Mouse (Mus musculus): ENCODE data around the gene Tiam1.
"Not testable (repeated sequence)": the region's sequence is repeated elsewhere in the genome, so short reads cannot be mapped to it uniquely, and the experiment has no call there.

Tiam1 gene

GRCm38 (mm10) chr16:90109500-90109899 lies 34.1 kb downstream of the Tiam1 start:
- DNase-seq (ENCODE audit: low read depth, low spot score): no peak

GRCm38 (mm10) chr16:90104714-90105459 lies 38.7 kb downstream of the Tiam1 start:
- peak; percentile 78 for DNase-seq (ENCODE audit: low read depth, low spot score)

- DNase-seq (ENCODE audit: low read depth, low spot score): no peak
Measured at GRCm38 (mm10) chr16:90103726-90104125, 39.8 kb downstream of the Tiam1 start.

GRCm38 (mm10) chr16:90102596-90102995 lies 41.0 kb downstream of the Tiam1 start:
- no peak for DNase-seq (ENCODE audit: low read depth, low spot score)

GRCm38 (mm10) chr16:90098191-90098605 lies 45.4 kb downstream of the Tiam1 start:
- no peak for DNase-seq (ENCODE audit: low read depth, low spot score)

GRCm38 (mm10) chr16:90097769-90098168 lies 45.8 kb downstream of the Tiam1 start:
- DNase-seq (ENCODE audit: low read depth, low spot score): no peak

- DNase-seq (ENCODE audit: low read depth, low spot score): no peak
Measured at GRCm38 (mm10) chr16:90096011-90096410, 47.6 kb downstream of the Tiam1 start.

- DNase-seq (ENCODE audit: low read depth, low spot score): no peak
Measured at GRCm38 (mm10) chr16:90093015-90093414, 50.6 kb downstream of the Tiam1 start.

- DNase-seq (ENCODE audit: low read depth, low spot score): no peak
Measured at GRCm38 (mm10) chr16:90091906-90092305, 51.7 kb downstream of the Tiam1 start.

- DNase-seq (ENCODE audit: low read depth, low spot score): no peak
Measured at GRCm38 (mm10) chr16:90091112-90091720, 52.4 kb downstream of the Tiam1 start.

GRCm38 (mm10) chr16:90090368-90090767 lies 53.2 kb downstream of the Tiam1 start:
- no peak for DNase-seq (ENCODE audit: low read depth, low spot score)

GRCm38 (mm10) chr16:90087256-90087655 lies 56.3 kb downstream of the Tiam1 start:
- no peak for DNase-seq (ENCODE audit: low read depth, low spot score)

- peak; percentile 95 for DNase-seq (ENCODE audit: low read depth, low spot score)
Measured at GRCm38 (mm10) chr16:90086111-90086510, 57.5 kb downstream of the Tiam1 start.

- DNase-seq (ENCODE audit: low read depth, low spot score): no peak
Measured at GRCm38 (mm10) chr16:90085580-90085979, 58.0 kb downstream of the Tiam1 start.

- DNase-seq (ENCODE audit: low read depth, low spot score): no peak
Measured at GRCm38 (mm10) chr16:90081125-90081524, 62.4 kb downstream of the Tiam1 start.

- no peak for DNase-seq (ENCODE audit: low read depth, low spot score)
Measured at GRCm38 (mm10) chr16:90078806-90079381, 64.7 kb downstream of the Tiam1 start.

GRCm38 (mm10) chr16:90073510-90073909 lies 70.1 kb downstream of the Tiam1 start:
- no peak for DNase-seq (ENCODE audit: low read depth, low spot score)

GRCm38 (mm10) chr16:90072651-90073050 lies 70.9 kb downstream of the Tiam1 start:
- DNase-seq (ENCODE audit: low read depth, low spot score): no peak

- not testable (repeated sequence) for DNase-seq (ENCODE audit: low read depth, low spot score)
Measured at GRCm38 (mm10) chr16:90071125-90071524, 72.4 kb downstream of the Tiam1 start.

- no peak for DNase-seq (ENCODE audit: low read depth, low spot score)
Measured at GRCm38 (mm10) chr16:90070104-90070503, 73.5 kb downstream of the Tiam1 start.

GRCm38 (mm10) chr16:90069197-90069596 lies 74.4 kb downstream of the Tiam1 start:
- no peak for DNase-seq (ENCODE audit: low read depth, low spot score)

GRCm38 (mm10) chr16:90052905-90053519 lies 90.6 kb downstream of the Tiam1 start:
- peak; percentile 70 for DNase-seq (ENCODE audit: low read depth, low spot score)
